Mouse (Mus musculus) heart, postnatal 0 days (tissue): ENCODE results near the gene Serpind1. TPM values are rescaled to one million over a fixed set of nuclear protein-coding genes. Genes with fewer than 3 reads are reported as not detected.

ENCODE experiments used
- ATAC-seq: fragments of 200-750 bp; cut with Nextera tagmentation; 2 replicates; pipeline ENCODE4 v1.8.0; 2017; ENCODE audit warnings: low read depth, moderate number of reproducible peaks, moderate library complexity; ENCODE audit not compliant: insufficient read depth
- DNase-seq: peaks from one replicate; pipeline ENCODE4 v3.0.0-alpha.2; 2016; ENCODE audit warnings: low spot score
- H3K27ac ChIP-seq: fragments of 300-500 bp; sonication (generic); 2 replicates; pipeline ENCODE4 v1.5.1; 2014; ENCODE audit warnings: low read depth, mild to moderate bottlenecking
- H3K27me3 ChIP-seq: fragments of 300-500 bp; sonication (generic); 2 replicates; pipeline ENCODE4 v1.6.1; 2014; ENCODE audit warnings: low read length, mixed read lengths; ENCODE audit not compliant: control insufficient read depth, insufficient read depth
- H3K36me3 ChIP-seq: fragments of 300-500 bp; sonication (generic); replicated peaks from 2 replicates; pipeline ENCODE4 v1.6.1; 2014; ENCODE audit warnings: low read length, mixed read lengths; ENCODE audit not compliant: control insufficient read depth, insufficient read depth
- H3K4me1 ChIP-seq: fragments of 300-500 bp; sonication (generic); 2 replicates; pipeline ENCODE4 v1.6.1; 2014; ENCODE audit warnings: antibody characterized with exemption; ENCODE audit not compliant: control insufficient read depth, insufficient read depth
- H3K4me2 ChIP-seq: fragments of 300-500 bp; sonication (generic); 2 replicates; pipeline ENCODE4 v1.6.1; 2014; ENCODE audit warnings: low read depth, mild to moderate bottlenecking, low read length, moderate library complexity
- H3K4me3 ChIP-seq: fragments of 300-500 bp; sonication (generic); 2 replicates; pipeline ENCODE4 v1.5.1; 2014; ENCODE audit warnings: low read depth, low read length
- H3K9ac ChIP-seq: fragments of 300-500 bp; sonication (generic); replicated peaks from 2 replicates; pipeline ENCODE4 v1.6.1; 2014; ENCODE audit warnings: low read depth, low read length, mixed read lengths
- H3K9me3 ChIP-seq: fragments of 300-500 bp; sonication (generic); replicated peaks from 2 replicates; pipeline ENCODE4 v1.6.1; 2016; ENCODE audit warnings: low read length; ENCODE audit not compliant: control insufficient read depth
- CTCF ChIP-seq: IDR thresholded peaks from 2 replicates; pipeline ENCODE4 v1.5.1; 2016; ENCODE audit warnings: antibody characterized with exemption, control low read depth, low read depth
- EP300 ChIP-seq: IDR thresholded peaks from 2 replicates; pipeline ENCODE4 v1.6.1; 2016; ENCODE audit warnings: antibody characterized with exemption, low read depth
- WGBS: fragments of 180-500 bp; shearing (Covaris S2); extraction: QIAGEN DNeasy Blood & Tissue Kit; methylation state at CpG from one replicate; pipeline ENCODE4 v1.1.7; 2014; 5-methylcytosine and 5-hydroxymethylcytosine counted together
- polyA plus RNA-seq: library from polyadenylated mRNA; unstranded; fragments of >200 nt; fragmentation: Nextera tagmentation; extraction: Ambion mirVana; gene quantifications from 2 replicates; pipeline ENCODE4 v1.2.1, GENCODE M21; 2015
- total RNA-seq: library from RNA; depleted of rRNA; stranded (reverse); fragments of >200 nt; gene quantifications from 2 replicates; pipeline ENCODE4 v1.2.3, GENCODE M21; 2014; ENCODE audit warnings: low replicate concordance

Gene Serpind1
- total and polyA plus RNA-seq, 2 experiments from 2014 or later, result 0.49 to 2.7 TPM

GRCm38 (mm10) chr16:17303521-17304245 is 27.5 kb upstream of the Serpind1 start:
- Histone ChIP-seq H3K9me3 (no peaks in the 10 kb centered on the region), H3K27me3 (no peaks in the 10 kb centered on the region), H3K36me3 (peaks cover 87% of the 10 kb centered on the region), H3K27ac (no peak overlapping the region), H3K9ac (no peak overlapping the region), H3K4me3 (no peak overlapping the region), H3K4me1 (no peaks in the 10 kb centered on the region), H3K4me2 (no peak overlapping the region)
- ATAC-seq (no peak), DNase-seq (no peak)
- whole genome bisulfite sequencing, result 88% methylated on average over 5 of the region's 5 CpGs
- TF ChIP-seq EP300 (no peak), CTCF (no peak)

GRCm38 (mm10) chr16:17307461-17307860 is 23.7 kb upstream of the Serpind1 start:
- 89% methylated on average over 5 of the region's 5 CpGs for WGBS
- TF ChIP-seq CTCF (no peak), EP300 (no peak)
- DNase-seq (no peak), ATAC-seq (no peak)
- no peak overlapping the region for H3K4me2 ChIP-seq
- no peaks in the 10 kb centered on the region for H3K27me3 ChIP-seq
- peaks cover 74% of the 10 kb centered on the region for H3K36me3 ChIP-seq
- no peak overlapping the region for H3K4me3 ChIP-seq
- no peaks in the 10 kb centered on the region for H3K9me3 ChIP-seq
- H3K9ac ChIP-seq, result no peak overlapping the region
- no peaks in the 10 kb centered on the region for H3K4me1 ChIP-seq
- H3K27ac ChIP-seq, result no peak overlapping the region

DNA sequence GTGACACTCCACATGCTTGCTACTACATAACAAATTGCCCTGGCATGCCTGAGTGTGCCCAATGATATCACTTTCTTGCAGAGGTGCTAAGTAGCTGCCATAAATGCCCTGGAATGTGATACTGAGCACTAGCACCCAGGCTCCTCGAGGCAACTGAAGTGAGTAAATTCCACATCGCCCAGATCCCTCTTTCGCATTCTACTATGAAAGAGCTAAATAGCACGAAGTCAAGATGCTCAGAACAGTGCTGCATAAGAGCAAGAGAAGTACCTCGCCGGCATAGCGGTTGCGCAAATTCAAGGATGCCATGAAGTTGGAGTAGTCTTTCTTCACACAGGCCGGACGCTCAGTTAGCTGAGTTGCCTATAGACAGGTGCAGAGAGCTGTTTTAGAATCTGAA is 22.1 kb upstream of the Serpind1 start:
- Histone ChIP-seq H3K36me3 (peaks cover 70% of the 10 kb centered on the region), H3K9me3 (no peaks in the 10 kb centered on the region)

GRCm38 (mm10) chr16:17312531-17312930 is 18.6 kb upstream of the Serpind1 start:
- Histone ChIP-seq H3K9ac (no peak overlapping the region), H3K27ac (no peak overlapping the region), H3K9me3 (no peaks in the 10 kb centered on the region), H3K4me2 (no peak overlapping the region), H3K4me3 (no peak overlapping the region), H3K4me1 (no peaks in the 10 kb centered on the region), H3K27me3 (no peaks in the 10 kb centered on the region), H3K36me3 (peaks cover 77% of the 10 kb centered on the region)
- ATAC-seq (no peak), DNase-seq (no peak)
- TF ChIP-seq CTCF (no peak), EP300 (no peak)
- 92% methylated on average over 5 of the region's 5 CpGs for WGBS

More for the DNA sequence above, 22.1 kb upstream of the Serpind1 start:
- Histone ChIP-seq H3K27me3 (no peaks in the 10 kb centered on the region), H3K4me2 (no peak overlapping the region), H3K4me3 (no peak overlapping the region), H3K4me1 (no peaks in the 10 kb centered on the region), H3K9ac (no peak overlapping the region), H3K27ac (no peak overlapping the region)
- ATAC-seq, result no peak
- TF ChIP-seq CTCF (no peak), EP300 (no peak)
- DNase-seq, result no peak
- 92% methylated on average over 10 of the region's 10 CpGs for WGBS

- Histone ChIP-seq H3K27me3 (no peaks in the 10 kb centered on the region), H3K27ac (no peak overlapping the region), H3K4me1 (no peaks in the 10 kb centered on the region), H3K9ac (no peak overlapping the region), H3K9me3 (no peaks in the 10 kb centered on the region), H3K4me2 (no peak overlapping the region), H3K36me3 (peaks cover 64% of the 10 kb centered on the region), H3K4me3 (no peak overlapping the region)
- TF ChIP-seq CTCF (no peak), EP300 (no peak)
- ATAC-seq, result no peak
- no peak for DNase-seq
- 91% methylated on average over 7 of the region's 7 CpGs for WGBS
Observed at GRCm38 (mm10) chr16:17316554-17316953, 14.6 kb upstream of the Serpind1 start.

DNA sequence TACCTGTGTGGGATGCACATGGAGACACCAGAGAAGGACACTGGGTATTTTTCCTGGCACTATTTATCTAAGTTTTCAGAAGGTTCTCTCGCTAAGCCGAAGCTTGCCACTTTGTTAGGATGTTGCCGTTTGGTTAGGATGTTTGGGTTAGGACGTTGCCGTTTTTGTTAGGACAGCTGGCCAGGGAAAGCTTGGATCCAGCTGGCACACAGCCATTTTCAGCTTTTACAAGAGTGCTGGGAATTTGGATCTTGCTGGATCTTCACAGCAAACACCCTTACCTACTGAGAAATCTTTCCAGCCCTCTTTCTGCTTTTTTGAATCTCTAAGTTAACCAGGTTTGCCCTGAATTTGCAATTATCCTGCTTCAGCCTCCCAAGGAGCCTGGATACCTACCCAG is 9.7 kb upstream of the Serpind1 start:
- ATAC-seq, result no peak
- no peaks in the 10 kb centered on the region for H3K9me3 ChIP-seq
- no peaks in the 10 kb centered on the region for H3K4me1 ChIP-seq
- H3K36me3 ChIP-seq, result peaks cover 60% of the 10 kb centered on the region
- no peak overlapping the region for H3K27ac ChIP-seq
- no peak overlapping the region for H3K4me3 ChIP-seq
- DNase-seq, result no peak
- no peak overlapping the region for H3K9ac ChIP-seq
- H3K27me3 ChIP-seq, result no peaks in the 10 kb centered on the region
- TF ChIP-seq CTCF (no peak), EP300 (no peak)
- H3K4me2 ChIP-seq, result no peak overlapping the region
- 61% methylated on average over 5 of the region's 5 CpGs for WGBS
